Mouse (Mus musculus) right cerebral cortex, adult 2 months (tissue): ENCODE data around the gene Lamtor3.
"Not testable (repeated sequence)": the region's sequence is repeated elsewhere in the genome, so short reads cannot be mapped to it uniquely, and the experiment has no call there.

Experiments used
- DNase-seq, 2 experiments: peaks; one replicate each; pipeline ENCODE4 v3.0.0; 2021 to 2022; ENCODE audit warnings: low spot score in 2 of 2

Lamtor3 gene

DNA sequence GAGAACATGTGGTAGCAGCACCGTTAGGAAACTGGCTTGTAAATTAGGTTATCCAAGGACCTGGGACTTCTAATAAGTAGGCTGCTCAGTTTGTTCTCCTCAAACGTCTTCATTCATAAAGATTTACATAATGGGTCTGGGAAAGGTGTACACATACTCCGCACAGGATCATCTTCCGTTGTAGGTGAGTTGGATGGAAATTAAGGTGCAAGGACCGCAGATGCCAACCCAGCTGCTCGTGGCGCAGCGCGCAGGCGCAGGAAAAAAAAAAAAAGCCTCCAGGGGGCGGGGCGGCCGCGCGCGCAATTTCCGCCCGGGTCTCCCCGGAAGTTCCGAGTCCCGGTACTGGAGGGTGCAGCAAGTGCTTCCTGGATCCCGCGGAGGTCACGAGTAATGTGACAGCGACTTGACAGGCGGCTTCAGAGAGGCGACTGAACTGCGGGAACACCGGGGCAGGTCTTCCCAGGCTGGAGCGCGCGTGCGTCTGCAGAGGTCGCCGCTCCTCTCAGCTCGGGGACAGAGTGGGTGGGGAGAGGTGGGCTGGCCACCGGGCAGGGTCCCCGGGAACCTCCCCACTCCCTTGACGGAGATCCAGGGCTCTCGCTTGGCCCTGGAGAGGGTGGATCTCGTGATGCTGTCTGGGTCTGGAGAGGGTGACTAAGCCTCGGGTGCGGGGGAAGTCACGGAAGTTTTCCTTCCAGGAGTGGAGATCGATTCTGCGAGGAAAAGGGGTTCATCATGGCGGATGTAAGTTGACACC is at the start of gene Lamtor3:
Gene Lamtor3, plus strand, starts transcription at position 335 of the 760 bp plus-strand sequence.
- peak; percentile 87 for DNase-seq

DNA sequence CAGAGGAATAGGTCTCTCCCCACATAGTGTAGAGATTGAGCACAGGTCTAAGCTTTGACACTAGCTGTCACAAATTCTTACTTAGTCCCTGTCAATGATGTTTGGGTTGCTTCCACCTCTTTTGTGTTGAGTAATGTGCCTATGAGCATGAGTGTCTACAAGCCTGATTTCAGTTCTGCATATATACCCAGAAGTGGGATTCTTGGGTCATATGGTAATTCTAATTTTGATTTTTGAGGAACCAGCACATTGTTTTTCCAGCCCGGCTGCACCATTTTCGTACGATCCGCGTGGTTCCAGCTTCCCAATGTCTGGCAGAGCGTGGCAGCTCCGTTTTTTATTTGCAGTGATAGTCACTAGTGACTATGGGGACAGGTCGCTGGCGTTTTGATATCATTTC is 48.9 kb upstream of the Lamtor3 start:
- no peak for DNase-seq

DNA sequence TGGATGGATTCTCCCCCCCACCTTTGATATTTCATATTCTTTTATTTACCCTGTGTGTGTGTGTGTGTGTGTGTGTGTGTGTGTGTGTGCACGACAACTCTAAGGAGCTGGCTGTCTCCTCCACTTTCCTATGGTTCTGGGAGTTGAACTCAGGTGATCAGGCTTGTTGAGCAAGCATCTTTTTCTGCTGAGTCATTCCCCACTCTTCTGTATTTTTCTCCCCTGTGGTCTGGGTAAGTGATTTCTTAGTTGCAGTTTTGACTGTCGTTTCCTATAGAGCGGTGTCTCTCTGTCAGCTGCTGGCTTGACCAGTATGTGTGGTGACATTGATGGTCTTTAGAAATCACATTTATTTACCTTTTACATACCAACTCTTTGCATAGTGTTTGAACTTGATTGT is 39.0 kb upstream of the Lamtor3 start:
- no peak for DNase-seq

DNA sequence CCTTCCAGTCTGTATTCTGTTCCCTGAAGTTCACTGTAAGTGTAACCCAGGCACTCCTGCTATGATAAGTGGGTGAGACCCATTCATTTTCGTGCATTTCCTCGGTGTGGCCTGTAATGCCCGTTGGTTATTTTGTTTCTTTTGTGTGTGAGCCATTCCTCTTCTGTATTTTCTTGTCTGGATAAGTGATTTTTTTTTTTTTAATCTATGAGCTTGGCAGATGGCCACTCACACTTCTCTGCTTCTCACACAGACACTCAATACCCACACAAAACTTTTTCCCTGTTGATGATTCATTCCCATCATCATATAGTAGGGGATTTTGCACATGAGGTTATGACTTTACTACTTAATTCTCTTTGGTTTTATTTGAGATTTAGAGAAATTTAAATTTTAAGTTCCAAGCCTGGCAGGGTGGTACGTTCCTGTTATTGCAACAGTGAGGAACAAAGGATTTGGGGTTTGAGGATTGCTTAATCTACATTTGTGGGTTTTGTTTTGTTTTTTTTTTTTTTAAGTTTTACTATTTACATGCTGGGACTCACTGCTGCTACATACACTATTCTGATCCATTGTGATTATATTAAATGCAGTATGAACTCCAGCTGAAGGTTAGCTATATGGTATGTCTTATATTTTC is 38.1 kb upstream of the Lamtor3 start:
- peak in 1 of 2 experiments; percentile 12 for DNase-seq

DNA sequence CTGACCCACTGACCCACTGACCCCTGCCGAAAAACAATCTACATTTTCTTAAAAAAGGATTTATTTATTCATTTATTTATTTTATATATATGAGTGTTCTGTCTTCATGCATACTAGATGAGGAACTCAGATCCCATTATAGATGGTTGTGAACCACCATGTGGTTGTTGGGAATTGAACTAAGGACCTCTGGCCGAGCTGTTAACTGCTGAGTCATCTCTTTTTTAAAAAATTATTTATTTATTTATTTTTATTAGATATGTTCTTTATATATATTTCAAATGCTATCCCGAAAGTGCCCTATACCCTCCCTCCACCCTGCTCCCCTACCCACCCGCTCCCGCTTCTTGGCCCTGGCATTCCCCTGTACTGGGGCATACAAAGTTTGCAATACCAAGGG is 37.2 kb upstream of the Lamtor3 start:
- DNase-seq = no peak

DNA sequence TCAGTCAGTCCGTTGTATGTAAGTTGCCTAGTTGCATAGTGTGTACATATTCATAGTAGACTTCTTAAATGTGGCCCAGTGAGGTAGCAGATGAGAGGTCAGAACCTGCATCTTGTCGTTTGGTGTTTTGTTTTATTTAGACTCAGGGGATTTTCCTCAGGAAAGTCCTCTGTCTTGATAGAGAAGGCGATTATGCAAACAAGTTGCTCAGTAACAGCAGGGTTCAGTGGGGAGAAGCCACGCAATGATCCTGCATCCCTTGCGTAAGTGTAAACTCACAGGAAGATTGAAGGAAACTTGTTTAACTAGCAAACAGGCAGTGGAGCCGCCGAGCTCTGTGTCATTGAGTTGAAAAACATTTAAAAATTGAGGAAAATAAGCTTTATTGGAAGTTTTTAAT is 30.3 kb upstream of the Lamtor3 start:
- DNase-seq = no peak

DNA sequence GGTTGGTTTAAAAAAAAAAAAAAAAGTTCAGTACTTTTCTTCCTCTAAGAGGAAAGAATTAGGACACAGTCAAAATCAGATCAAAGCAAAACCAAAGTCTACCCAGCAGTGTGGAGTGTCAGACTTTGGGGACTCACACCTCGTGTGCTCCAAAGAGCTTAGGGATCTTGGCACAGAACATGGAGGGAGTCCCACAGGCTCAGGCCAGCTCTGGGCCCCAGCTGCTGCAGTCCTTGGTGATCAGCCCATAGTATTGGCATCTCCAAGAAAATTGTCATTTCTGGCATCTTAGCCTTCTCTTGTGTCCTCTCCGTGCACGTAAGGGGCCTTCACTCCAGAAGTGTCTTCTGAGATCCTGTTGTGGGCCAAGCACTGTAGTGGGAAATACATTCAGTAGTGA is 27.2 kb upstream of the Lamtor3 start:
- DNase-seq = no peak

DNA sequence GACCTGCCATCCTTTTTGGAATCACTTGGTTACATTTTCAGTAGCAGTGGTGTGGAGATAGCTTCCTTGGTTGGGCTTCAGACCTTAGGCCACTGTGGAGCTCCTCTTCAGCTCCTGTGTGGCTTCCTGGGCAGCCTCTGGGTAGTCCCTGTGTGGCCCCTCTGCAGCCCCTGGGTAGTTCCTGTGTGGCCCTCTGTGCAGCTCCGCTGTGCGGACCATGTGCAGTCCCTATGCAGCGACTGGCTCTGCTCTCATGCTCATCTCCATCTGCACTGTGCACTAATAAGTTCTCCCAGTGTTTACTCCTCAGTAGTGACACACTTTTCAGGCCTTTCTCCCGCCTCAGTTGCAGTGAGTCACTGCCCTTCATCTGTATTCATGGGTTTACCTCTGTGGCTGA is 26.2 kb upstream of the Lamtor3 start:
- DNase-seq = no peak

DNA sequence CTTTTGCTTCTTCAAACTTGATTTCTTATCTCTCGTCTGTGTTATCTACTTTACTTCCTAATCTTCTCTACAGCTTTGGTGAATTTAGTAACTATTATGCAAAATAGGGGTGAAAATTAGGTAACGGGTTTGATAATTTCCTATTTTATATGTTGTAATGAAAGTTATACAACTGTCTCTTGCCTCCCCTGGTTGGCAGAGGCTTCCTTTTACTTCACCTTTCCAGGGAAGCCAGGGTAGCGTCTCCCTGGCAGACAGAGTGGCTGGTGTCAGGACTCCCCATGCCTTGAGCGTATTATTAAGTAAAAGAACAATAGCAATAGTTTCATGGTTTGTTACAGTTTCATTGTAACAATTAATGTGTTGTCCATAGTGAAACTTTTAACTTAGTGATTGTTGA is 24.5 kb upstream of the Lamtor3 start:
- no peak for DNase-seq

DNA sequence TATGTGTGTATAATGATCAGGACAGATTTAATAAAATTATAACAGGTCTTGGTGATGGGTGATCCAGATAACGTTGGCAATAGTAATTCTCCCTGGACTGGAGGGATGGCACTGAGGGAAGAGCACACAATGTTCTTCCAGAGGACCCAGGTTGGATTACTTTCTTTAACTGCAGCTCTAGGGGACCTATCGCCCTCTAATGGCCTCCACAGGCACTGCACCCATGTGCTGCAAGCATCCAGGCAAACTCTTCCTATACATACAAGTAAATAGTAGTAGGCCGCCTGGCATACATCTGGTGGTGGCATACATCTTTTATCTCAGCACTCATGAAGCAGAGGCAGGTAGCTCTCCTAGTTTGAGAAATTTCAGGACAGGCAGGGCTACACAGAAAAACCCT is 23.1 kb upstream of the Lamtor3 start:
- no peak for DNase-seq

DNA sequence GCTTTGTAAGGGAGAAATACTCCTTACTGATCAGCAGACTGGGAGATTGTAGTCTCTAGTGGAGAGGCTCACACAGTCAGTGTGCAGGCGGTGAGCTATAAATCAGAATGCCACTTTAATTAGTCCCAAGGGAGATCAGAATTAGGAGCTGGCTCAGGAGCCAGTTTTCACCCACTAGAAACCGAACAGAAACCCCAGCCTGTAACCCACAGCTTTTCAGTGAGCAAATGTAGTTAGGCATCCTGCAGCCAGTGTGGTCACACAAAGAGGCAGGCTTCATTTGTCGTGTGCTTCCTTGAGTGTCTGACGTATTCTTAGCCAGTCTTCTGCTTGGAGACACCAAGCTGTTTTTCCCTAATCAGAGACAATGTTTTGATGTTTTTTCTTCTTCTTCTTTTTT is 21.9 kb upstream of the Lamtor3 start:
- DNase-seq = no peak

DNA sequence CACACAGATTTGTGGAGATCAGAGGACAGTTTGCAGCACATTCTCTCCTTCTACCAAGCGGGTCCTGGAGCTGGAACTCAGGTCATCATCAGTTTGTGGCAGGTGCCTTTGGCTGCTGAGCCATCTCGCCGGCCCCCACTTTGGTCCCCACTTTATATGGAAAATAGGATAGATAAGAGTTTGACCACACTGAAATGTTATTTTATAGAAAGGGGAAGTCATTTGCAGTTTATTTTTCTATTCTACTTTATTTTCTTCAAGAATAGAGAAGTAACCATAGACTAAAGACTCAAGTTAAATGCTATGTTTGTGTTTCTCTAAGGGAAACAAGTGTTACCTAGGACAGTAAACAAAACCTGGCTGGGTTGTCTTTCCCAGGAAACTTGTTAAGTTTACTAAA is 21.4 kb upstream of the Lamtor3 start:
- DNase-seq = no peak

DNA sequence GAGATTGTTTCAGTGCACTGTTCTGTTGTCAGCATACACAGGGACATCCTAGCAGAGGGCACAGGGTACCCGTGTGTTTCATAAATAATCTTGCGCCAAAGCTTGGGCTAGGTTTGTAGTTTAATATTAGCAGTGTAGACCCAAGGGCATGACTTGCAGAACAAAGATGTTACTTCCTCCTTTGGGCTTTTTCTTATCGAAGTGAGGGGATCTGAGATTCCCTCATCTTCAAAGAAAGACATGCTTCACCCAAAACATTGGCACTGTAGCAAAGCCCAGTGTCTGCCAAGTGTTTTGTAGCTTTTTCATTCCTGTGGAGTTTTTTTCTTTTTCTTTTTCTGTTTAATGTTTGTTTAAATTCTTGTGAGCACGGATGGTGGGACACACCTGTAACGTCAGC is 20.6 kb upstream of the Lamtor3 start:
- no peak for DNase-seq

DNA sequence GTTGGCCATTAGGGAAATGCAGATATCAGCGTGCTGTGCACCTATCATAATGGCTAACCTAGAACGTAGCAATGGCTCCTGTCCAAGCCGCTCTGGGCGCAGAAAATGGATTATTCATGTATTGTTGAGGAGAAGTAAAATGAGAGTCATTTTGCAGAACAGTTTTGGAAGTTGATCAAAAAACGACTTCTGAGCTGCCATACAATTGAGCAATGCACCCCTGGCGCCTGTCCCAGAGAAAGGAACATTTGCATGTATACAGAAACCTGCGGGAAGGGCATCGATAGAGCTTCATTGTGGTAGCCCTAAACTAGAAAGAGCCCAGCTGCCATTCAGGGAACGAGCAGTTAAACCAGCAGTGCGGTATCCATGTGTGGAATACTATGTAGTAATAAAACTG is 18.2 kb upstream of the Lamtor3 start:
- DNase-seq = no peak

DNA sequence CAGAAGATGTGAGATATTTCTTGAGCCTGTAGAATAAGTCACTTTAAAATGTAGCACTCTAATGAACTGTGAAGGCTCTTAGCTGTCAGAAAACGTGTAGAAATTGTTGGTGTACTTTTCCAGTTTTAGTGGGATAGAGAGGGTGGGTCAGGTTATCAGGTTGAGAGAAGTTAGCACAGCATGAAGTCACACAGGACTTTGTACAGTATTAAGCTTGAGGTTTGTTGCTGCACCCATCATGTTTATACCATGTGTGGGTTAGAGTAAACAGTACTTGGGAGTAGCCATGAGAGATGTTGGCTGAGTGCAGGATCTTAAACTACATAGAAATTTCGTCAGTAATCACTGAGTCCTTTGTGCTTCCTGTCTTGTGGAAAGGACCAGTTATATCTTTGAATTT is 5.2 kb upstream of the Lamtor3 start:
- no peak for DNase-seq

DNA sequence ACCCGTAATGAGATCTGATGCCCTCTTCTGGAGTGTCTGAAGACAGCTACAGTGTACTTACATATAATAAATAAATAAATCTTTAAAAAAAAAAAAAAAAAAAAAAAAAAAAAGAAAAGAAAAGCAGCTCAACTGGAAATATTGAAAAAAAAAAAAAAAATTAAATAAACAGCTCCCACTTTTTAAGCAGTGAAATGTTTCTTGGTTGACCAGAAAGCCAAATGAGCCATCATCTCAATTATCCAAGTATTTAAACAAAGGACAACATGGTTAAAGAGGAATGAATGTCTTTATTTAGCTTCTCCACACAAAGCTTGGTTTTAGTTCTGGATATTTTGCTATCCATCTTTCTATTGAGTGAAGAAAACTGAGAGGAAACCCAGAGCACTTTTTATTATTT is 3.7 kb upstream of the Lamtor3 start:
- not testable (repeated sequence) for DNase-seq

DNA sequence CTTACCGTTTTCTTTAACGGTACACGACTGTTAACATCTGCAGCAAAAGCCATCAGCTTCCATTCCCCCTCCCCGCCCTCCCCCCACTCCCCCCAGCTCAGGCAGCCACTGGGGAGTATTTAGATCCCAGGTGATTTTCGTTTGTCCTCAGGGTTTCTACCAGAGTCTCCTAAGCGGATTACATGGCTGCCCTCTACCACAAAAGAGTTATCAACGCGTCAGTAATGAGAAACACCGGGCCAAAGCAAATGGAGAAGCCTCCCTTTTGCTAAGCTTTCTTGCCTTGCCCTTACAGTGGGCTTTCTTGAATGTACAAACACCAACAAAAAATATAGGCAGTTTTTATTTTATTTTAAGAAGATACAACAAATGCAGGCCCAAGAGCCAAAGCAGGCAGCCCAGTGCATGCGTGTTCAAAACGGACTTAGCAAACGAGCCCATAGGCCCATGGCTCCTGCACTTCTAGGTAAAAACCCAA is 573 bp upstream of the Lamtor3 start:
- no peak for DNase-seq

DNA sequence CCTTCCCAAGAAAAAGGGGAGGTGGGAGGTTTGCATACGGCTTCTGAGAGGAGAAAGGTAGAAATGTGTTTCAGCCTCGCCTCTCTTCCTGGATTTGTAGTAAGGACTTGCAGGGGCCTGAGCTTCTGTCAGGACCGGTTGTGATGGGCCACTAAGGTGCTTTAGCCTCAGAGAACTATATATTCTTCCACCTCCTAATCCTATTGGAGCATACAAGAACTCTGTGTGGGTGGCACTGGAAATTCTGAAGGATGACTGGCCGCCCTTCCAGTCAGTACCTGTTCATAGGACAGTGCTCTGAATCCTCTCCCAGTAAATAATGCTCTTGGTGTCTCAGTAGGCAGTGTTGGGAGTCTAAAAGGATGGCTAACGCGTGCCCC is 616 bp downstream of the Lamtor3 start:
- peak; percentile 26 to 32 for DNase-seq

DNA sequence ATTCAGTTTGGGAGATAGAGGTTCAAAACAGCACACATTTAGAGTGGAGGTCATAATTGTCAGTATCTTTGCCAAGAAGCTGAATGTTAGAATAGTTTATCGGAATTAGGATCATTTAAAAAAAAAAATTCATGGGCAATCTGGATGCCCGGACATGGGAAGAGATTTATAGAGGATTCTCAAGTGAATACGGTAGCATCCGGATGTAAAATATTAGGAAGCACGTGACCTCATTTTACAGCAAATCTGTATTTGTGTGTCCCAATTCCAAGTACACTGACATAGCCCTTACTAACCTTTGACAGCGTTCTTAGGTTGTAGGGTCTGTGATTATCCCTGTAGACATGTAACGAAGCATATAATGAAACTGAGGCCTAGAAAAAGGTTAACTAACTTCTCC is 1.1 kb downstream of the Lamtor3 start:
- no peak for DNase-seq

DNA sequence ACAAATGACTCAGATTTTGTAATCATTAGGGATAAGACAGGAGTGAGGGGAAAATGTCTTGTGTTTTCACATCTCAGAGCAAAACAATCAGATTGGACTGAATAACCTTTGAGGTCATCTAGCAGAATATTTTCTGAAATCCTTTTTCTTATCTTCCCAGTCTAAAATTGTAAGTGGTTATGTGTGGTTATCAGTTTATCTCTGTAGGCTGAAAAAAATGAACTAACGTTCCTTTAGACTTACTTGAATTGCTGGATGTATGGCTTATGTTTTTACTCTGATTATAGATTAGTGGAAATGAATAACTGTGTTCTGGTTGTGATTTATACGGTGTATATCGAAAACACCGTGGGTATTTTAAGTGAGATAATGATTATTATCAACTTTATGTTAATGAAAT is 2.3 kb downstream of the Lamtor3 start:
- DNase-seq = no peak

DNA sequence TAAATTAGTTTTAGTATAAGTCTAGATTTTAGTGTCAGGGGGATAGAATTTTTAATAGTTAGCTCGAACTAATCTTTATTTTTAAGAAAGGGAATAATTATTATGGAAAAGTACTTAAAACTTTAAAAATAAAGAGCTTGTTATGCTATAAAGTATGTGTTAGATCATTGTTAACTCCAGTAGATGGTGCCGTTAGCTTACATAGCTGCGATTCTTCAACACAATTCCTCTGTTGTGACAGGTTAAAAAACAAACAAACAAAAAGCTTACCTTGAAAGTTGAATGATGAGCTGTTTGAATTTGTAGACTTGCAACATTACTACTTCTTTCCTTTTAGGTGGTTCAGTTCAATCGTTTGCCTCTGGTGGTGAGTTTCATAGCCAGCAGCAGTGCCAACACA is 8.7 kb downstream of the Lamtor3 start:
- no peak for DNase-seq

DNA sequence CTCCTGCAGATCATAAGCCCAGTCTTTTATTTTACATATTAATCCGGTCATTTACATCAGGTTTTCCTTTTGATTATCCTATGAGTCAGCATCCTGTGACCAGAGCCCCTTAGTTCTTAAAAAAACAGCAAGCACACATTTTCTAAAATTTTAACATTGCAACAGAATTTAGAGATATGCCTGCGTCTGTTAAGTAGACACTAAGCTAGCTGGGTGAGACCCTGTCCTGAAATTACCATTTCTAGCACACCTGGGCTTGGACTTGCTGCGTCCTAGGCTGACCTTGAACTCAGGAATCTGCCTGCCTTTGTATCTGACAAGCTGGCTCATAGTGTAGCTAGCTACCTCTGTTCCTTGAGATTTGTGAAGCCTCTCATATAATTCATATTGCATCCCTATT is 11.6 kb downstream of the Lamtor3 start:
- no peak for DNase-seq

DNA sequence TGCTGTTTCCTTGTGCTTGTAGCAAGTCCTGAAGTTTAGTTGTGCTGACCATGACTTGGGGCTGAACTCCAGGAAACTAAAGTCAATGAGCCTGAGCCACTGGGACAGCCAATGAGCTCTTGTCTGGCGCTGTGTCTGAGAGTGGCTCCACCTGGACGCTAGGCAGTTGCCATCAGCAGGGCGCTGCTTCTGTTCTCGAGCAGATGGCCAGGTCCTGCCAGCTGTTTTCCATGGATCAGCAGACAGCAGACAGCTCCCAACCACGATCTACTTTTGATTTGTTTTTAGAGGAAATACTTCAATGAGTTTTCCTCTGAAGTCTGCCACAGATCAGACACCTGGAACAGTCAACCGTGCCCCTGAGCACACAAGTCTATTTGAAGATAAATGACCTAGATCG is 14.4 kb downstream of the Lamtor3 start:
- no peak for DNase-seq

DNA sequence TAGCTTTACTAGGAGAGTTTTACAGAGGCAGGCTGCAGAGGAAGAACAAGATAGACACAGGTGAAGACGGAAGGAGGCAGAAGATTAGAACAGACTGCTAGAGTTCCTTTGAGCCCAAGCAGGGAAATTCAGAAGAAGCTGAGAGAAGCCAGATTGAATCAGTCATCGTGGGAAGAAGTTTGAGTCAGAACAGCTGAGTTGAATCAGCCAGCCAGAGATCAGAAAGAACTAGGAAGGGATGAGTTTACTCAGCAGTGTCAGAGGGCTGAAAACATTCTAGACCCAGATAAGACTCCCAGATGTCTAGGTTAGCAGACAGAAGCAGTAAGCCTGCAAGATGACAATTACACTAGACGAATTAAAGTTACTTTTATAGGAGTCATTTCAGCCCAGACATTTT is 15.7 kb downstream of the Lamtor3 start:
- DNase-seq = no peak
